ENCODE assay signal across 8 mouse cellular contexts in genomic region chr2:152081641-152082448, GRCm38 (mm10). TPM values are rescaled to one million over a fixed set of nuclear protein-coding genes. Genes with fewer than 3 reads are reported as not detected.
DNase-seq lines count a peak whose midpoint lies in the region; ATAC-seq lines count a peak whose summit lies in the region.

No protein-coding gene starts in this region.

- no peaks in the 10 kb centered on the region for H3K36me3 ChIP-seq in embryonic facial prominence, embryonic 12.5 days
- H3K36me3 ChIP-seq in heart, embryonic 11.5 days (ENCODE audit: control insufficient read depth, insufficient read depth, low read length), result no peaks in the 10 kb centered on the region
- no peaks in the 10 kb centered on the region for H3K36me3 ChIP-seq in liver, embryonic 16.5 days (ENCODE audit: control insufficient read depth, insufficient read depth)
- peaks cover 11% of the 10 kb centered on the region; the same call in 1 of the 2 replicates for H3K36me3 ChIP-seq in neural tube, embryonic 12.5 days

- H3K4me1 ChIP-seq in embryonic facial prominence, embryonic 12.5 days, result peaks cover 12% of the 10 kb centered on the region
- H3K4me1 ChIP-seq in heart, embryonic 11.5 days (ENCODE audit: control insufficient read depth, insufficient read depth, low read length), result peaks cover 9% of the 10 kb centered on the region; the same call in 1 of the 2 replicates
- peaks cover 3% of the 10 kb centered on the region for H3K4me1 ChIP-seq in liver, embryonic 16.5 days (ENCODE audit: control insufficient read depth, low read depth, low read length)
- H3K4me1 ChIP-seq in neural tube, embryonic 12.5 days, result peaks cover 64% of the 10 kb centered on the region

- peak overlapping the region; percentile 50; the same call in 1 of the 2 replicates for H3K27ac ChIP-seq in embryonic facial prominence, embryonic 12.5 days
- H3K27ac ChIP-seq in heart, embryonic 11.5 days (ENCODE audit: low read depth, low read length), result no peak overlapping the region
- no peak overlapping the region for H3K27ac ChIP-seq in liver, embryonic 16.5 days (ENCODE audit: low read length)
- peak overlapping the region; percentile 97 for H3K27ac ChIP-seq in neural tube, embryonic 12.5 days

- H3K4me3 ChIP-seq in embryonic facial prominence, embryonic 12.5 days, result peak overlapping the region; percentile 36
- peak overlapping the region; percentile 38 for H3K4me3 ChIP-seq in heart, embryonic 11.5 days (ENCODE audit: low read depth, low read length)
- H3K4me3 ChIP-seq in liver, embryonic 16.5 days (ENCODE audit: low read depth, low read length), result peak overlapping the region; percentile 31
- peak overlapping the region; percentile 85 for H3K4me3 ChIP-seq in neural tube, embryonic 12.5 days

- no peaks in the 10 kb centered on the region for H3K9me3 ChIP-seq in embryonic facial prominence, embryonic 12.5 days
- H3K9me3 ChIP-seq in heart, embryonic 11.5 days (replicated peaks; ENCODE audit: control insufficient read depth, low read length), result no peaks in the 10 kb centered on the region
- H3K9me3 ChIP-seq in liver, embryonic 16.5 days (replicated peaks; ENCODE audit: control insufficient read depth, low read length), result no peaks in the 10 kb centered on the region
- H3K9me3 ChIP-seq in neural tube, embryonic 12.5 days, result no peaks in the 10 kb centered on the region

- WGBS in embryonic facial prominence, embryonic 12.5 days, result under 1% methylated on average over 70 of the region's 81 CpGs
- WGBS in heart, embryonic 11.5 days (ENCODE audit: insufficient replicate concordance), result under 1% methylated on average over 59 of the region's 81 CpGs
- WGBS in liver, embryonic 16.5 days (ENCODE audit: insufficient replicate concordance), result under 1% methylated on average over 70 of the region's 81 CpGs
- WGBS in neural tube, embryonic 12.5 days, result under 1% methylated on average over 81 of the region's 81 CpGs

- peak overlapping the region; percentile 33; the same call in 1 of the 2 replicates for H3K9ac ChIP-seq in embryonic facial prominence, embryonic 12.5 days
- H3K9ac ChIP-seq in heart, embryonic 11.5 days (ENCODE audit: low read depth, low read length), result no peak overlapping the region
- no peak overlapping the region for H3K9ac ChIP-seq in liver, embryonic 16.5 days (ENCODE audit: low read depth, low read length)
- peak overlapping the region; percentile 99 for H3K9ac ChIP-seq in neural tube, embryonic 12.5 days

- peaks cover 75% of the 10 kb centered on the region for H3K27me3 ChIP-seq in embryonic facial prominence, embryonic 12.5 days
- peaks cover 68% of the 10 kb centered on the region for H3K27me3 ChIP-seq in heart, embryonic 11.5 days (ENCODE audit: control insufficient read depth, insufficient read depth, low read length)
- H3K27me3 ChIP-seq in liver, embryonic 16.5 days (ENCODE audit: control insufficient read depth, insufficient read depth, low read depth, low read length), result peaks cover 57% of the 10 kb centered on the region
- peaks cover 17% of the 10 kb centered on the region for H3K27me3 ChIP-seq in neural tube, embryonic 12.5 days (replicated peaks)

- ATAC-seq in embryonic facial prominence, embryonic 12.5 days (ENCODE audit: insufficient number of reproducible peaks, insufficient read depth, low FRiP score, low TSS enrichment), result peak; percentile 71
- peak; percentile 71 for ATAC-seq in heart, embryonic 11.5 days (replicated peaks; ENCODE audit: insufficient number of reproducible peaks, low FRiP score, low TSS enrichment)
- ATAC-seq in liver, embryonic 16.5 days (ENCODE audit: low read depth), result peak; percentile 73
- ATAC-seq in neural tube, embryonic 12.5 days (ENCODE audit: low FRiP score, low read depth), result peak; percentile 78

- peak overlapping the region; percentile 66 for H3K4me2 ChIP-seq in embryonic facial prominence, embryonic 12.5 days (replicated peaks)
- H3K4me2 ChIP-seq in heart, embryonic 11.5 days, result peak overlapping the region; percentile 71
- peak overlapping the region; percentile 26; the same call in 1 of the 2 replicates for H3K4me2 ChIP-seq in liver, embryonic 16.5 days (ENCODE audit: low read depth, low read length)
- H3K4me2 ChIP-seq in neural tube, embryonic 12.5 days (replicated peaks), result peak overlapping the region; percentile 78

- peak; percentile 74 to 77 for DNase-seq in B cell, adult 2 months
- DNase-seq in adrenal gland, postnatal 25 days, result peak; percentile 92
- DNase-seq in kidney, adult 9 months, result peak; percentile 69
- DNase-seq in testis, postnatal 10 days (ENCODE audit: low spot score), result peak; percentile 93

RNA-seq across cellular contexts. Expression of gene Scrt2, which starts 0.5 kb away (rescaled TPM):
- 0.36 TPM in 1 of 2 replicates, not detected in the other for total RNA-seq in adrenal gland, postnatal 25 days (2021)
- 1.4 and 1.9 TPM in 2 replicates for polyA plus RNA-seq in embryonic facial prominence, embryonic 12.5 days (2016; fragmentation: Nextera tagmentation; extraction: Ambion mirVana)
- 0.06 and 0.11 TPM in 2 replicates for polyA plus RNA-seq in heart, embryonic 11.5 days (2014; fragmentation: Nextera tagmentation; extraction: Ambion mirVana)
- polyA plus RNA-seq in liver, embryonic 16.5 days (2015; fragmentation: Nextera tagmentation; extraction: Ambion mirVana), result not detected in 2 replicates
- polyA plus RNA-seq in neural tube, embryonic 12.5 days (2016; fragmentation: Nextera tagmentation; extraction: Ambion mirVana), result 34.5 and 35.4 TPM in 2 replicates

RNA-seq across cellular contexts. Expression of gene Srxn1, which starts 23.5 kb away (rescaled TPM):
- 131 and 337 TPM in 2 replicates for total RNA-seq in adrenal gland, postnatal 25 days (2021)
- polyA plus RNA-seq in embryonic facial prominence, embryonic 12.5 days (2016; fragmentation: Nextera tagmentation; extraction: Ambion mirVana), result 10.7 and 13.6 TPM in 2 replicates
- polyA plus RNA-seq in heart, embryonic 11.5 days (2014; fragmentation: Nextera tagmentation; extraction: Ambion mirVana), result 8.1 and 8.8 TPM in 2 replicates
- polyA plus RNA-seq in liver, embryonic 16.5 days (2015; fragmentation: Nextera tagmentation; extraction: Ambion mirVana), result 8.8 and 9.4 TPM in 2 replicates
- polyA plus RNA-seq in neural tube, embryonic 12.5 days (2016; fragmentation: Nextera tagmentation; extraction: Ambion mirVana), result 19.5 and 20.2 TPM in 2 replicates

Comparison
In these comparisons a context has a peak if more than half of its experiments do, and no peak if none do; other contexts are left out.
1. H3K27ac ChIP-seq: peak in embryonic facial prominence, embryonic 12.5 days (single experiment) and neural tube, embryonic 12.5 days (single experiment); none in heart, embryonic 11.5 days (single experiment) and liver, embryonic 16.5 days (single experiment).
2. H3K4me2 ChIP-seq: peak in every context shown above with its lines; median percentile 78 in neural tube, embryonic 12.5 days; 71 in heart, embryonic 11.5 days; 66 in embryonic facial prominence, embryonic 12.5 days; 26 in liver, embryonic 16.5 days.
3. H3K4me3 ChIP-seq: peak in every context shown above with its lines; median percentile 85 in neural tube, embryonic 12.5 days; 38 in heart, embryonic 11.5 days; 36 in embryonic facial prominence, embryonic 12.5 days; 31 in liver, embryonic 16.5 days.
4. H3K9ac ChIP-seq: peak in embryonic facial prominence, embryonic 12.5 days (single experiment) and neural tube, embryonic 12.5 days (single experiment); none in heart, embryonic 11.5 days (single experiment) and liver, embryonic 16.5 days (single experiment).
5. RNA of gene Scrt2, which starts 0.5 kb away (polyA plus RNA-seq): 34.5 to 35.4 TPM in neural tube, embryonic 12.5 days; 1.4 to 1.9 TPM in embryonic facial prominence, embryonic 12.5 days, 0.06 to 0.11 TPM in heart, embryonic 11.5 days and not detected in liver, embryonic 16.5 days; every median in the first group is over 10 times any median in the second.
6. Peak in every context shown above with its lines, with median percentiles within 50 percentile points of each other: DNase-seq and ATAC-seq.